In the genomic region with DNA sequence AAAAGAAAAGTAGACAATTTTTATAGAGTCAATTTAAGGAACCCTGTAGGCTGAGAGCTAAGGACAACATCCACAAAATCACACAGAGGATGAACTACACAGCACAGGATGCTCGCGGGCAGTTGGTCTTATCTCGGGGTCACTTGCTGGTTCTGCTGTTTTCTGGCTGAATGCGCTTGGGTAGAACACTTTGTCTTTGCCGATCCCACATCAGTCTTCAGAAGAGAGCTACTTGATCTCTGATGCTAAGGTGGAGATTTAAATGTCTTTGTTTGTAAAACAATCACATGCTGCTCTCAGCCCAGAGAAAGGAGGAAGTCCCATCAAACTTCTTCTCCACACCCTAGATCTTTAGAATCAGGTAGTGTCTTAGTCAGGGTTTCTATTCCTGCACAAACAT, we compare ENCODE assay signal across 16 mouse cellular contexts.
"Had no signal": no experiment of that assay in that cellular context is flagged by ENCODE, and none has a peak within 500 bp of the region (broad histone marks: within the 10 kb centered on the region; RNA-seq: fewer than 3 reads in every experiment).

No protein-coding gene starts in this region.

- H3K27ac ChIP-seq: layer of hippocampus, adult 2 months; limb, embryonic 10.5 days; liver, embryonic 15.5 days; midbrain, embryonic 15.5 days; neural tube, embryonic 13.5 days; stomach, postnatal 0 days had no signal

- H3K4me1 ChIP-seq: limb, embryonic 10.5 days; liver, embryonic 15.5 days; midbrain, embryonic 15.5 days; neural tube, embryonic 13.5 days had no signal

- H3K9me3 ChIP-seq: limb, embryonic 10.5 days; liver, embryonic 15.5 days; megakaryocyte, embryonic 14.5 days; midbrain, embryonic 15.5 days; neural tube, embryonic 13.5 days had no signal

- DNase-seq: kidney, adult 18-20 months; kidney, postnatal 10 days; kidney, postnatal 4 days; lung, adult 2 months; lung, postnatal 4 days; right cerebral cortex, postnatal 14 days had no signal

- H3K9ac ChIP-seq: liver, embryonic 15.5 days; midbrain, embryonic 15.5 days; neural tube, embryonic 13.5 days had no signal

- H3K36me3 ChIP-seq: limb, embryonic 10.5 days; liver, embryonic 15.5 days; midbrain, embryonic 15.5 days; neural tube, embryonic 13.5 days had no signal

- H3K27me3 ChIP-seq: liver, embryonic 15.5 days; midbrain, embryonic 15.5 days; neural tube, embryonic 13.5 days had no signal

- ATAC-seq: lung, postnatal 0 days; midbrain, embryonic 15.5 days had no signal

- H3K4me2 ChIP-seq: liver, embryonic 11.5 days; liver, embryonic 15.5 days; midbrain, embryonic 11.5 days; midbrain, embryonic 15.5 days; neural tube, embryonic 13.5 days had no signal

- H3K4me3 ChIP-seq: layer of hippocampus, adult 2 months; limb, embryonic 10.5 days; liver, embryonic 15.5 days; megakaryocyte, embryonic 14.5 days; midbrain, embryonic 15.5 days; neural tube, embryonic 13.5 days had no signal
